Mouse (Mus musculus) cerebellum, adult 2 months (tissue): ENCODE data around the gene Adamts6.

ENCODE experiments used
- CTCF ChIP-seq: fragments of 200-500 bp; IDR thresholded peaks from 2 replicates; pipeline ENCODE4 v1.5.1; 2011; ENCODE audit warnings: low read depth, mild to moderate bottlenecking, control low read depth, low read length, moderate library complexity, borderline replicate concordance; ENCODE audit not compliant: insufficient read depth
- POLR2A ChIP-seq: fragments of 200-500 bp; IDR thresholded peaks from 2 replicates; pipeline ENCODE4 v1.6.1; 2011; ENCODE audit warnings: low read length, control low read depth, borderline replicate concordance; ENCODE audit not compliant: insufficient read depth

DNA sequence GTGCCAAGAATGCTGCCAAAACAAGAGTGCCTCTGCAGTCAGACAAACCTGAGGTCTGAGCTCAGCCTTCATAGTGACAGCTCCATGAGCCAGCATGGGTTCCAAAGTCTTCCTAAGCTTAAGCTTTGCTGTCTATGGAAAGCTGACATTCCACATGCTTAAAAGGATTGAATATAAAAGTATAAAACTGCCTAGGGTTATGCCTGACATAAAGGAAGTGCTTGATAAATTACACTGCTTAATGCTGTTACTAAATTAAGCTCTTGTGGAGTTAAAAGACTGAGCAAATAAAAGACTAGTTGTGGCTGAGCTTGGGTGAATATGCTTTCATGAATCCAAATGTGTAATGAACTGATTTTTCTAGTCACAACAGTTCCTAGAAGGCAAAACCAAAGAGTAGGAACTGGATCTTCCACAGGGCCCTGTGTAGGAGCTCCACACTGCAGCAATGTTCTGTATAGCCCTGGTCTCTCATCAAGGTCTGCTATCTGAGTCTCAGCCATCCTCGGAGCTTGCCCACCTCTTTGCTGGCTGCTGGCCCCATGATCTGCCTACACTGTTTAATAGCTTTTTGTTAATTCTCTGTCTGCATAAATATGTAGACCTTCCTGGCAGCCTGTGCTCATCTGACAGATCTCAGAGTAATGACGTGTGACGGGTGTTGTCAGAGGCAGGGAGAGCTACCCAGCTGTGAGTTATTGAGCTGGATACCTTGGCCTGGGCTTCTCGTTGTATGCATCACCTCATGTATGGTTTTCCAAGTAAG, 203.6 kb downstream of the Adamts6 start:
- TF ChIP-seq POLR2A (no peak), CTCF (no peak)
